Mouse (Mus musculus) A20 (cell line): ENCODE data around the gene Retnlg.

Source experiments
- DNase-seq: peaks from one replicate; pipeline ENCODE4 v3.0.0-alpha.2; 2011; ENCODE audit warnings: low read depth, low spot score

The Retnlg gene

DNA sequence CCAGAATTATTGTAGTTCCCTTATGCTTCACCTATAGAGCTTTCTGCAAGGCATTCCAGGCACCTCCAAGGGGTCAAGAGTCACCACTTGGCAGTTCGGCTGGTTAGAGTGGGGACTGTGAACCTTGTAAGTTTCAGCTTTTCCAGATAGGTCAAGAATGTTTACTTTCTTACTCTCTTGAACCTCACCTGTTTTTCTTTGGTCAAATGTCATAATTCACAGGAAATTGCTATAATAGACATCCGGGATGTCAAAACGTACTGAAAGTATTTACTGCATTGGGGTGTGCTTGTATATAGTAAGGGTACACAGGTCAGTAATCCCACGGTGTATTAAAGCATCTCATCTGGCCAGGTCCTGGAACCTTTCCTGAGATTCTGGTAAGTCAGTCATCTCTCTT is at the start of gene Retnlg:
Retnlg (plus strand) TSS at position 301 of the 400 bp plus-strand sequence.
- DNase-seq, result no peak

GRCm38 (mm10) chr16:48826474-48826873 is 45.9 kb upstream of the Retnlg start:
- no peak for DNase-seq

GRCm38 (mm10) chr16:48827625-48828024 is 44.8 kb upstream of the Retnlg start:
- DNase-seq, result peak; percentile 34

GRCm38 (mm10) chr16:48829060-48829459 is 43.4 kb upstream of the Retnlg start:
- no peak for DNase-seq

DNA sequence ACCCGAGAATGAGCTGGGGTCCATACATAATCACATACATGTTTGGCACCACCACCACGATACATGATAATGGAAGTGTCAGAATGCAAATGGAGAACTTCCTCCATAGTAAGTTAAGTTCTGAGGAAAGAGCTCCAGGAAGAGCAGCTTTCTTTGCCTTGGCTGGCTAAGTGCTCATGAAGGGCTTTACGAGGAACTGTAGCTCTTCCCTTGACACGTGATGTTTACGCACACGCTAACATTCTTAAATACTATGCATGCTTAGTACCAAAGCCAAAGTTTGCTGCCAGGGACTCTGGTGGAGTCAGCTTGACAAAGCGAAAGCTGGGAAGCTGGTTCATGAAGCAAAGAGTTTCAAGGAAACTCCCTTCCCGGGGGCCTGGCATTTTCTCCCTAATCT is 40.4 kb upstream of the Retnlg start:
- DNase-seq, result no peak

DNA sequence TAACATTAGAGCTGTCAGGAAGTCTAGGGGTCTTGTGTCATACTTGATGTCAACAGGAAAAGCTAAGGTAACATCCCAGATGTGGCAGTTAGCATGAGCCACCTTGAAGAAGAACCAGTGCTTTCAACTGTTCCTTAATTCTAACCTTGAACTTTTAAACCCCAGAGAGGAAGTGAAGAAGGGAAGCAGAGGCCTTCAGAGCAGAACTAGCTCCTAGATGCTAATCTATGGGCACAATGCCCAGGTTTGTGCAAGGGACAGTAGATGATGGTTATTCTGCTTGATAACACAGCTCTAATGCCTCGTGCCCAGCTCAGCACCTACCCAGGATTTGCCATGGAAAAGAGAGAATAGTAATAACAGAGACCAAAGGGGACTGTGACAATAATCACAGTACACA is 38.8 kb upstream of the Retnlg start:
- peak; percentile 30 for DNase-seq

GRCm38 (mm10) chr16:48842266-48842665 is 30.2 kb upstream of the Retnlg start, which contains the start of gene Retnla:
TSS of gene Retnla (plus strand) at chr16:48842551.
- no peak for DNase-seq

GRCm38 (mm10) chr16:48843671-48844386 is 28.6 kb upstream of the Retnlg start:
- no peak for DNase-seq

GRCm38 (mm10) chr16:48865004-48865403 is 7.4 kb upstream of the Retnlg start:
- DNase-seq, result peak; percentile 35

GRCm38 (mm10) chr16:48867690-48868089 is 4.7 kb upstream of the Retnlg start:
- DNase-seq, result no peak

- peak; percentile 69 for DNase-seq
Measured at GRCm38 (mm10) chr16:48868663-48869062, 3.8 kb upstream of the Retnlg start.

DNA sequence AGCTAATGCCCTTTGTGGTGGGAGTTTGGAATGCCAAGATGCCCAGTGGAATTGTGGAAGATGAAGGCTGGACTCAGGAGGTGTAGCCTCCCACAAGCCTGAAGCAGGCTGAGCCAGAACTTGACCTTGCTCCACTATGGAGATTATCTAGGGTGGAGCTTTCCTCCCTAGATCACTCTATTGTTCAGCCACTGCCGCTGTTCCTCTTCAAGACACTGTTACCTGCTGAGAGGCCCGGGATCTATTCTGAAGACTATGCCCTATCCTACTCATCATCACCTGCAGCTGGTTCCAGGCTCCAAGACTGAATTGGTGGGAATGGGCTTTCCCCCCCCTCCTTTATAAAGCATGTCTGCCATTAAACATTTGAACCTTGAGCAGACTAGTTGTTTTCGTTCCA is 2.8 kb upstream of the Retnlg start:
- DNase-seq, result no peak

- DNase-seq, result no peak
Measured at GRCm38 (mm10) chr16:48871754-48872153, 667 bp upstream of the Retnlg start.

DNA sequence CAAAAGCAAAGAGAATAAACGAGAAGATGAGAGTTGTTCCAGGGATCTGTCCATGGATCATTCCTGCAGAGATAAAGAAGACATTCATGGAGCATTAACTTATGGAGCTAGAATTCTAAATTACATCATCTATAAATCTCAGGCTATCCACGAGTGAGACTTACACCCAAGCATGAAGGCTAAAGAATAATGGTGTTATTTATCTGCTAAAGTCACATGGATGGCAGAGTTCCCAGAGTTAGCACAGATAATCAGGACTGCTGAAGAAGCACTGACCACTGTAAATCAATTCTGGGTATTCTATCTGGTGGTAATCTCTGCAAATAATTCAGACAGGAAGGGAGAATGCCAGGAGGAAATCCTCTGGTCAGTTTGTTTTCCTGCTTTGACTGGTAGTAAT is 18.3 kb downstream of the Retnlg start:
- DNase-seq, result no peak

DNA sequence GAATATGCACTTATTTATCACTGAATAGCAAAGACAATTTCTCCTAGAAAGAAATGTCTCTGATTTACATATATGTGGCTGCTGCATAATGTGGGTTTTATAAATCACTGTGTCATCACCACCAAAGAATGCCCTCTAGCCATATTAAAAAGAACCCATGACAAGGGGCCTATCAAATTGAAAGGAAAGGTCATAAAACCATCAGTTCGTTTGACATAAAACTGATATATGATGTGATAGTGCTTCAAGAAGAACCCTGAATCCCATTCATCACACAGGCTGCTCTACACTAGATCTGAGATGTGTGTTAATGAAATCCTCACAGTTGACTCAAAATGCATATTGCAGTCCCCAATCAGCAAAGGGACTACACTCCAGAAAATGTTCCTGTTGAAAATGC is 27.4 kb downstream of the Retnlg start:
- no peak for DNase-seq

- no peak for DNase-seq
Measured at GRCm38 (mm10) chr16:48911184-48911583, 38.8 kb downstream of the Retnlg start.

GRCm38 (mm10) chr16:48913206-48913605 is 40.8 kb downstream of the Retnlg start:
- no peak for DNase-seq

- DNase-seq, result no peak
Measured at GRCm38 (mm10) chr16:48923724-48924123, 51.3 kb downstream of the Retnlg start.
